Mouse (Mus musculus): ENCODE results near the gene Il1r2. TPM values are rescaled to one million over a fixed set of nuclear protein-coding genes. Genes with fewer than 3 reads are reported as not detected.
A peak's percentile ranks its signal among the peaks of the same experiment; 100 is the strongest.

Il1r2 gene
- total RNA-seq, 2 experiments from 2014 or later = 1.9 to 2.2 TPM

DNA sequence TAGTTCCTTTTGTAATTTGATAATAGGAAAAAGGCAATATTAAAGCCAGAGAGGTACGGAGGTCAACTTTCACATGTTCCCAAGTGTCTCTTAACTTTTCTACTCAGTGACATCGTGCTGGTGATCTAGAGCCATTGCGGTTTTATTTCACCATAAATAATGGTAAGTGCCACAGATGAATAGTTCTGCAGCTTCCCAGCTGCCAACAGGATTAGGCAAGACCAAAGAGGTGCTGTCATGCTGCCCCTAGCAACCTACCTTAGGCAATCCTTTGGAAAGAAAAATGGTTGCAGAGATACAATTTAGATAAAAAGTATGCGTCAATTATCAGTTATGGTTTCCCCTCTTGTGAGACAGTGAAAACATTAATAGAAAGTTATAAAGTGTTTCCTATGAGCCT lies 54.6 kb downstream of the Il1r2 start:
- no peak for ATAC-seq (replicated peaks; ENCODE audit: poor library complexity)

DNA sequence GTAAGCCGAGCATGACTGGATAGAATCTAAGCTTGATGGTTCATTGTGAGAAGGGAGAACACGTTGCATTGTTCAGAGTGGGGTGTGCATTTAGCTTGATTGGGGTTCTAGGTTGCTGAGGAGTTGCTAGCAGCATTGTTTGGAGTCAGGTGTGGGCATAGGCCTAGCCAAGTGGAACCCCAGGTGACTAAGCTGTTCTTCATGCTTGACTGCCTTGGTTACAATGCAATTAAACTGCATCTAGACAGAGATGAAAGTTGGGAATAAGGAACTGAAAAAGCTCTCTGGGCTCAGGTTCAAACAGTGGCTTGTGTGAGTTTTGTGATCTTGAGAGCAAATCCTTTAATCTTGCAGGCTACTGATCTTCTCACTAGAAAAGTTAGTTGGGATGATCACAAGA lies 55.4 kb downstream of the Il1r2 start:
- no peak for ATAC-seq (replicated peaks; ENCODE audit: poor library complexity)

DNA sequence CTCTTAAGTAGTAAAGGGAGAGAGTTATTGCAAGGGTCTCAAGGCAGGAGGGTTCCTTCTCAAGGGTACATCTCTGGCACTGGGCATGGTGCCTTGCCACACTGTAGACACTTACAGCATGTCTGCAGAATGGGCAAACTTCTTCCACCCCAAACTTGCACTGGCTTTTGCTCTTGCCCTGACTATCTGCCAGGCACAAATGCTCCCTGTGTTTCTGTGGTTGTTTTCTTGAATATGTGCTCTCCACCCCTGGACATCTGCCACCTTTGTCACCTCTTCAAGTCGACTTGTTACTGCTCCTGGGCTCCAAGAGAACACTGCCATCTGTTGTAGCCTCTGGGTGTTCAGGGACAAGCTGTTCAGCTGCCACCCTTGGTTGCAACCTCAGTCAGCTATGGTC lies 57.8 kb downstream of the Il1r2 start:
- no peak for ATAC-seq (replicated peaks; ENCODE audit: poor library complexity)

DNA sequence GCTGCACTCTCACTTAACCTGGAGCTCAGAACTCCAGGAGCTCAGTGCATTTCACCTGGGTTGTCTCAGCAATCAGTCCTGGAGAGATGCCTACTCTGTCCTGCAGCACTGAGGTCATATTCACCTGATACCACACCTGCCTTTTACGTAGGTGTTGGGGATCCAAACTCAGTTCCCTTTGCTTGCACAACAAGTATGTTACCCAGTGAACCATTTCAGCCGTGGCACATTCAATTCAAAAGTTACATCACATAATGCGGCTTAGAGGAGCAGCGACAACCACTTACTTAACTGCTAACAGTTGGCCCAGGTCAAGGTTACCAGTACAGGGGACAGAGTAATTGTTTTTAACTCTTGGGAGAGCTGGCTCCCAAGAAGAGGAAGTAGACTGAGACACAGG lies 58.8 kb downstream of the Il1r2 start:
- peak; percentile 42 for ATAC-seq (replicated peaks; ENCODE audit: poor library complexity)

DNA sequence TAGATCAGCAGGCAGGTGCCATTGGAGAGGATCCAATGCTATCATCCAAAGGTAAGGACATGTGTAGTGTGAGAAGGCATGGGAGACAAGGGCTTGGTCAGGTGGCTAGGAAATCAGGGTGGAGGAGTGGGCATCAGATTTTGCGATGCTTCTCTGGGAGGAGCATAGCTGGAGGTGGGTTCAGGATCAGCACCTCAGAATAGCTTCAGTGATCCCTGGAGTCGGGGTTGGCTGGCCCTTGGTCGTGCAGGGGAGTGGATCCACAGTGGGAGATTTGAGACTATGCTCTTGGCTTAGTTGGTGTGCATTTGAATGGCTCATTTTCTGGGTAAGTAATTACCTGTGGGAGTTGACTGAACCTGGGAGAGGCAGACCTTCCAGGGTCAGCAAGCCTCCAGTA lies 59.7 kb downstream of the Il1r2 start:
- ATAC-seq (replicated peaks; ENCODE audit: poor library complexity) = no peak

DNA sequence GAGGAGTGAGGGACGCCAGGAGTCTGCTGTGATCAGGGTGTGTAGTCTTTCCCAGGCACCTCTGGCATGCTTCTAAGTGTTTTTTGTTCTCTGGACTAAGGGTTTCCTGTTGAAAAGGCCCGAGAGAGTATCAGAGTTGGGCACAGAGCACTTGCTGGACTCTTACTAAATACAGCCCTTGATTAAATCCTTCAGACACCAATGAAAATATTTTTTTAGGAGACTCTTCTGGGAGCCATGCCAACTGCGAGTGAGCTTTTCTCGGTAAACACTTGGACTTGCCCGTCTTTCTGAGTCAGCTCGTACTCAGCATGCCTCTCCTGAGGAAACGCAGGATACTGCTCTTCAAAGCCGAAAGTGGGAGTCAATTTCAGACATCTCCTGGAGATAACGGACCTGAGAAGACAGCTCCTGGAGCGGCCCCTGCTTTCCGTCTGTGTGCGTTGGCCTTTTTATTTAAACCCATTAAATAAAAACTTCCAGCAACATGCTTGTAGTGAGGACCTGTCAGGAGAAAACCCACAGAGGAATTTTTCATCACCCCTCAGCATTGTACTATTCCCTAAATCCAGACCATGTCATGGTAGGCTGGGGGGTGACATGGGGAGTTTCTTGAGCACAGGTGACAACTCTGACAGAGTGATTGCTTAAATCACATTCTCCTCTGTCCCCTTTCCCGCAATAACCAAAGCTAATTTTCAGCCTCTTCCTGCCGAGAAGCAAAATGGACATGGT lies 66.1 kb downstream of the Il1r2 start:
- no peak for ATAC-seq (replicated peaks; ENCODE audit: poor library complexity)

DNA sequence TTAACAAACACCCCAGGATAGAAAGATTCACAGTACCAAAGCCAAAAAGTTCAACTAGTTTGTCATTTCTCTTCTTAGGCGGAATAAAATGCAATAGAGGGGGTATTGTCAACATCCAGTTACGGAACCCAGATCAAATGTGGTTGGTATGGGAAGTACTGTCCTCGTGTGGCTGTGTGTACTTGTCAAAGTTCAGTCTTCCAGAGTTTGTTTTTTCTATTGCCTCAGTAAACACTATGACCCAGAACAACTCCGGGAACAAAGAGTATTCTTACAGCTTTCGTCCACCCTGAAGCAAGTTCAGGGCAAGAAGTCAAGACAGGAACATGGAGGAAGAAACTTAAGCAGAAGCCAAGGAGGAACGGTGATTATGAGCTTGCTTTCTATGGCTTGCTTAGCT lies 82.2 kb downstream of the Il1r2 start:
- ATAC-seq (replicated peaks; ENCODE audit: poor library complexity) = no peak

DNA sequence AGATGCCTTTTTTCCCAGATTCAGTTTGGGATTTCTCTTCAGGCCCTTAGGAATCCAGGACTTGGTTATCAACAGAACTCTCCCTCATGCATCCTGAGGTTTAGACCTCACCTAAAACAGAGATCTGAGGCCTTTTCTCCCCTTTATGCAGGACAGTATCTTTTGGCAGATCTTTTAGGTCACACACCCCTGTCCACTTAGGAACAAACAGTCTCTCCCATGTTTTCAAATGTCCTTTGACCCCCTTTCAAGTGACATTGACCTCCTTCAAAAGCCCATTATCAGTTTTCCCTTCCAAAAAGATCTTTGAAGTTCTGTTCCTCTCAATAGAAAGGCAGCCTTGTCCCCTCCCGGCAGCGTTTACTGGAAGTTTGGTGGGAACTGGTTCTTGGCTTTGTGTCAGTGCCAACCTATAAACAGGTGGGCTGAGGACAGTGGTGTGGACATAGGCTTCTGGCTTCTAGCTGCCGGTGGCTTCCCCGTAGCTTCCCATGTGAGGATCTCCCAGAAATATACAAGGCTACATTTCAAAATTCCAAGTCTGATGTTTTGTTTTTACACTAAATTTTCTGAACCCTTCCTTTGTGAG lies 89.5 kb downstream of the Il1r2 start:
- ATAC-seq (replicated peaks; ENCODE audit: poor library complexity) = no peak

DNA sequence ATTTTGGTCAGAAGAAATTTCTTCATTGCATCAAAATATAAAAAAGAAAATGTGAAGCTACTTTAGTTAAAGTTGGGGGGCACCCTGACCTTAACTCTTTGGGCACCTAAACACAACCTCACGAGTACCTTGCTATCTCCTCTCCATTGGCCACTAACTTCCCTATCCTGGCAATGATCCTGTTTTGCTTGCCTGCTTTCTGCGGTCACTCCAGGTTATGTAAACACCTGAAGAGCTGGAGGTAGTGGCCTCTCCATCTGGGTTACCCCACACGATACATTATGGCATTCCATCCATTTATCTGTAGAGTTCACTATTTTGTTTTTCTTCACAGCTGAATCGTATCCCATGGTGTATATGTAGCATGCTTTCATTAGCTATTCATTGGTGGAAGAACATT lies 90.5 kb downstream of the Il1r2 start:
- no peak for ATAC-seq (replicated peaks; ENCODE audit: poor library complexity)

DNA sequence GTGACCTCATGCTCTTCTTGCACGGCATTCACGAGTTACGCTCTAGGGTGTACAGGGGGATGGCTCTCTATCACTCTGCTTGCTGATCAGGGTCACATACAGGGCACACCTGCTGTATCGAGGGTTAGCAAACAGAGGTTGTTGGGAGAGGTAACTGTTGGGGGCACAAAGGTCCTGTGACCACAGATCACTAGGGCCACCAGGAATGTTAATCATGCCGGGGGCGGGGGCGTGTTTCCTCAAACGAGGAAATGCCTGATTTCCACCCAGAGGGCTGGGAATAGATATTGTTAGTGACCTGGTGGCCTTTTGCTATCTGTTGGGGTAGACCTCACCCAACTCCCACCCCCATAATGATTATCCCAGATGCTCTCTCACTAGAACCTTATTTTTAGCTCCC lies 93.7 kb downstream of the Il1r2 start:
- no peak for ATAC-seq (replicated peaks; ENCODE audit: poor library complexity)

DNA sequence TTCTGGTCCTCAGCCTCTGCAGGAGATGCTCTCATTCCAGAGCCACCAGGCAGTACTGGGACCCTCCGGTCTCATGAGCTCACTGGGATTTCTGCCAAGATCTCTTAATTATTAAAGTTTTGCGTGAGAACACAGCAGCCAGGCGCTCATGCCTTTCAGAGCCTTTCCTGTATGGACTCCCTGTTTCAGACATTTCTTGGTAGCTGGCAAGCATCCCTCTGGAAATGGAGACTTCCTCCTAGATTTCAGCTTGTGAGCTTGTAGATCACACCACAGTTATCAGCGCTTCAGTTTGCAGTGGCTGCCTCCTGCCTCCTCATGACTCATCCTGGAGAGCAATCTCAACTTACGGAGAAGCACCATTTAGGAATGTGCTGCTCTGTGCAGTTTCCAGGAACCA lies 98.0 kb downstream of the Il1r2 start:
- no peak for ATAC-seq (replicated peaks; ENCODE audit: poor library complexity)

DNA sequence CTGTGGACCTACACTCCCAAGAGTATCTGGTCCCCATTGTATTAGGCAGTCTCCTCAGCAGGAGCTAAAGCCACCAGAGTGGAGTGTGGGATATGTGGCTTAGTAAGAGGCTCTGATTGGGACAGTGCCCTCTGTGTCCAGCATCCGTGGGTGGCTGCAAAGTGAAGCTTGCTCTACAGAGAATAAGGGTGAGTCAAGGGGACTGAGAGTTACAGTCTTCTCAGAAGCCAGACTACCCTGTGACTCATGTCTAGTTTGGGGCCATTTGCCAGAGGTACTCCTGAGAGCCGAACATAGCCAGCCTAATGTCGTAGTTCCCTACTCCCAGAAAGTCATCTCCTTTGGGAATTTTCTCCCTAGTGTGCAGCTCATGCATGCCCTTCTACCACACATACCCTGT lies 100.3 kb downstream of the Il1r2 start:
- no peak for ATAC-seq (replicated peaks; ENCODE audit: poor library complexity)

Other genes starting within 250 kb of the Il1r2 start
- gene Map4k4, start 173.2 kb upstream of the Il1r2 start, total RNA-seq (2015) = 13.3 and 19.2 TPM in 2 replicates
- gene Map4k4, start 173.2 kb upstream of the Il1r2 start, total RNA-seq (2017) = 42.5 and 66.7 TPM in 2 replicates
- 4.6 and 5.8 TPM in 2 replicates for gene Il1r1, start 151.0 kb downstream of the Il1r2 start, total RNA-seq (2015)
- gene Il1r1, start 151.0 kb downstream of the Il1r2 start, total RNA-seq (2017) = 3.2 and 4.7 TPM in 2 replicates